8 mouse cellular contexts compared by ENCODE assay signal in genomic region chr4:59805968-59806878, GRCm38 (mm10). TPM values are rescaled to one million over a fixed set of nuclear protein-coding genes. Genes with fewer than 3 reads are reported as not detected.
DNase-seq lines count a peak whose midpoint lies in the region; ATAC-seq and TF ChIP-seq lines count a peak whose summit lies in the region.

No protein-coding gene starts in this region.

- peak; percentile 74 for ATAC-seq in embryonic facial prominence, embryonic 13.5 days (ENCODE audit: insufficient number of reproducible peaks, insufficient read depth, low FRiP score, low TSS enrichment, low read depth)
- ATAC-seq in heart, embryonic 16.5 days (replicated peaks; ENCODE audit: extremely low read depth, insufficient read depth, low FRiP score): peak; percentile 38
- ATAC-seq in megakaryocyte, adult 5-6 weeks (ENCODE audit: poor library complexity, severe bottlenecking): peak; percentile 43

- no peak for TF ChIP-seq CTCF in E14TG2a.4 (conservative IDR thresholded peaks at IDR 0.05; ENCODE audit: low read length)
- no peak for TF ChIP-seq CTCF in spleen, adult 2 months (IDR thresholded peaks at IDR 0.05; ENCODE audit: extremely low read depth, insufficient read depth, insufficient read length, insufficient replicate concordance)

- peaks cover 52% of the 10 kb centered on the region for H3K4me1 ChIP-seq in E14TG2a.4 (replicated peaks; ENCODE audit: low read depth, low read length)
- H3K4me1 ChIP-seq in embryonic facial prominence, embryonic 13.5 days: peaks cover 16% of the 10 kb centered on the region
- H3K4me1 ChIP-seq in heart, embryonic 16.5 days (ENCODE audit: control insufficient read depth, insufficient read depth, low read length): peaks cover 17% of the 10 kb centered on the region
- H3K4me1 ChIP-seq in spleen, adult 2 months (ENCODE audit: control insufficient read depth, insufficient read depth, insufficient read length): peaks cover 19% of the 10 kb centered on the region; the same call in 1 of the 2 replicates

- peaks cover 15% of the 10 kb centered on the region; the same call in 1 of the 2 replicates for H3K36me3 ChIP-seq in E14TG2a.4 (ENCODE audit: insufficient read depth, low read length)
- no peaks in the 10 kb centered on the region for H3K36me3 ChIP-seq in embryonic facial prominence, embryonic 13.5 days
- no peaks in the 10 kb centered on the region for H3K36me3 ChIP-seq in heart, embryonic 16.5 days (ENCODE audit: control insufficient read depth, insufficient read depth)
- no peaks in the 10 kb centered on the region for H3K36me3 ChIP-seq in spleen, adult 2 months (ENCODE audit: control insufficient read depth, insufficient read depth, low read length)

- H3K27ac ChIP-seq in embryonic facial prominence, embryonic 13.5 days: peak overlapping the region; percentile 81
- peak overlapping the region; percentile 80 for H3K27ac ChIP-seq in heart, embryonic 16.5 days (ENCODE audit: low read length)
- peak overlapping the region; percentile 91 for H3K27ac ChIP-seq in spleen, adult 2 months (ENCODE audit: insufficient read depth, low read length)

- H3K4me3 ChIP-seq in E14TG2a.4 (replicated peaks; ENCODE audit: low read length): peak overlapping the region; percentile 99
- peak overlapping the region; percentile 88 for H3K4me3 ChIP-seq in embryonic facial prominence, embryonic 13.5 days
- peak overlapping the region; percentile 84 for H3K4me3 ChIP-seq in heart, embryonic 16.5 days (ENCODE audit: low read length)
- peak overlapping the region; percentile 91 for H3K4me3 ChIP-seq in spleen, adult 2 months (ENCODE audit: extremely low read depth, insufficient read depth, insufficient read length)

- no peaks in the 10 kb centered on the region for H3K9me3 ChIP-seq in E14TG2a.4 (ENCODE audit: low read length)
- H3K9me3 ChIP-seq in embryonic facial prominence, embryonic 13.5 days: no peaks in the 10 kb centered on the region
- H3K9me3 ChIP-seq in heart, embryonic 16.5 days (replicated peaks; ENCODE audit: control insufficient read depth, low read length): no peaks in the 10 kb centered on the region

- 0 out of 2 replicates have a peak, but pooled peaks cover 5% of the 10 kb centered on the region for H3K27me3 ChIP-seq in E14TG2a.4 (ENCODE audit: insufficient read depth, low read length)
- H3K27me3 ChIP-seq in embryonic facial prominence, embryonic 13.5 days: no peaks in the 10 kb centered on the region
- H3K27me3 ChIP-seq in heart, embryonic 16.5 days (ENCODE audit: control insufficient read depth, insufficient read depth, low read length): no peaks in the 10 kb centered on the region
- H3K27me3 ChIP-seq in spleen, adult 2 months (ENCODE audit: control insufficient read depth, insufficient read depth, low read length): no peaks in the 10 kb centered on the region

- under 1% methylated on average over 52 of the region's 58 CpGs for WGBS in embryonic facial prominence, embryonic 13.5 days
- WGBS in heart, embryonic 16.5 days: under 1% methylated on average over 55 of the region's 58 CpGs
- WGBS in spleen, adult 2 months: under 1% methylated on average over 49 of the region's 58 CpGs

- TF ChIP-seq POLR2A in spleen, adult 2 months (IDR thresholded peaks at IDR 0.05; ENCODE audit: low read depth, low read length): no peak

- H3K4me2 ChIP-seq in embryonic facial prominence, embryonic 13.5 days: peak overlapping the region; percentile 97
- H3K4me2 ChIP-seq in heart, embryonic 16.5 days (ENCODE audit: low read depth, low read length): peak overlapping the region; percentile 94

- peak overlapping the region; percentile 87 for H3K9ac ChIP-seq in embryonic facial prominence, embryonic 13.5 days
- H3K9ac ChIP-seq in heart, embryonic 16.5 days (ENCODE audit: low read length): peak overlapping the region; percentile 87

- peak; percentile 46 for DNase-seq in adrenal gland, postnatal 10 days
- DNase-seq in kidney, postnatal 25 days: peak; percentile 66 to 86
- DNase-seq in spleen, adult 2 months (ENCODE audit: low read depth in 1 of 2, low spot score in 2 of 2): peak in 1 of 2 experiments; percentile 66
- no peak for DNase-seq in right cerebral cortex, postnatal 36 days (ENCODE audit: low spot score in 2 of 2)

RNA-seq across cellular contexts. Expression of gene Snx30, which starts 0.6 kb away (rescaled TPM):
- total RNA-seq in adrenal gland, postnatal 10 days (2021): 1 to 10 TPM; 8.0 to 8.9 TPM
- 7.5 and 11.8 TPM in 2 replicates for polyA plus RNA-seq in embryonic facial prominence, embryonic 13.5 days (2015; fragmentation: Nextera tagmentation; extraction: Ambion mirVana)
- polyA plus RNA-seq in heart, embryonic 16.5 days (2015; fragmentation: Nextera tagmentation; extraction: Ambion mirVana): 7.0 and 8.0 TPM in 2 replicates
- total RNA-seq in megakaryocyte, adult 5-6 weeks (2015): 16.8 and 17.9 TPM in 2 replicates
- total RNA-seq in megakaryocyte, adult 5-6 weeks (2017): 28.2 and 29.7 TPM in 2 replicates
- 8.8 and 12.5 TPM in 2 replicates for polyA plus RNA-seq in spleen, adult 2 months (2012; rRNA removed)

RNA-seq across cellular contexts. Expression of gene Inip, which starts 4.8 kb away (rescaled TPM):
- 10 to 100 TPM; 12.6 to 18.3 TPM for total RNA-seq in adrenal gland, postnatal 10 days (2021)
- polyA plus RNA-seq in embryonic facial prominence, embryonic 13.5 days (2015; fragmentation: Nextera tagmentation; extraction: Ambion mirVana): 66.8 and 68.0 TPM in 2 replicates
- 39.8 and 44.0 TPM in 2 replicates for polyA plus RNA-seq in heart, embryonic 16.5 days (2015; fragmentation: Nextera tagmentation; extraction: Ambion mirVana)
- 41.6 and 49.0 TPM in 2 replicates for total RNA-seq in megakaryocyte, adult 5-6 weeks (2015)
- 47.3 and 52.7 TPM in 2 replicates for total RNA-seq in megakaryocyte, adult 5-6 weeks (2017)
- polyA plus RNA-seq in spleen, adult 2 months (2012; rRNA removed): 9.8 and 10.1 TPM in 2 replicates

Comparison
In these comparisons a context has a peak if more than half of its experiments do, and no peak if none do; other contexts are left out.
1. DNase-seq: peak in adrenal gland, postnatal 10 days (single experiment) and kidney, postnatal 25 days (2 of 2); none in right cerebral cortex, postnatal 36 days (0 of 2).
2. Peak in every context shown above with its lines, with median percentiles within 50 percentile points of each other: H3K4me3 ChIP-seq, ATAC-seq and H3K27ac ChIP-seq.